Mouse (Mus musculus): ENCODE measurements around the gene Slc35b2.
A peak's percentile ranks its signal among the peaks of the same experiment; 100 is the strongest.

Slc35b2 gene

DNA sequence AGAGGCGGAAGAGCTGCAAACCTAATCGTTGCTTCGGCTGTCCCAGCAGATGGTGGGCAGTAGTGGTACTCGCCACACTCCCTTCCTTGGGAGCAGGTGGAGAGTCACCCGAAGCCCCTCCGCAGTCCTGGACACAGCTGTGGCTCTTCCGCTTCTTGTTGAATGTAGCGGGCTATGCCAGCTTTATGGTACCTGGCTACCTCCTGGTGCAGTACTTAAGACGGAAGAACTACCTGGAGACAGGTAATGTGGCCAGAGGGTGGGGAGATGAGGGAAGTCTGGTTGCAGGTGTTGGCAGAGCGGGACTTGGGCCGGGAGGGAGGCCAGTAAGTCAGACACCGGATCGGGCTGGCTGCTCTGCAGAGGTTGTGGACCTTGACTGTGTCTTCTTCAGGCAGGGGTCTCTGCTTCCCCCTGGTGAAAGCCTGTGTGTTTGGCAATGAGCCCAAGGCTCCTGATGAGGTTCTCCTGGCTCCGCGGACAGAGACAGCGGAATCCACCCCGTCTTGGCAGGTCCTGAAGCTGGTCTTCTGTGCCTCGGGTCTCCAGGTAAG lies 934 bp downstream of the Slc35b2 start:
- no peak for DNase-seq (ENCODE audit: low read depth, low spot score)

DNA sequence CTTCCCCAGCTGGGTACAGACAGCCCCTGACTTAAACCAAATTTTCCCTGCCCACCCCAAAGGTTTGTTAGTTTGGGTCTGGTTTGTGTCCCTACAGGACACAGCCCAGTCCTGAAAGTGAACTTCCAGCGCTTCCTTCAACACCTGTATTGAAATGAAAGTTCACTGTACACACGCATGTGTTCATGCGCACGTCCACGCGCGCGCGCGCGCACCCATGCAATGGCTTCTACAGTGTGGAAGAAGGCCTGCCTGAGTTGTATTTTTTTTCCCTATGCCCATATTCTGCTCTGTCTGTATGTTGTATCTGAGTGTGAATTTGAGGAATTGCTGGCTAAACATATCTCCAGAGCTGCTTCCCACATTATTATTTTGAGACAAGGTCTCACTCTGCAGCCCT lies 1.4 kb downstream of the Slc35b2 start:
- no peak for DNase-seq (ENCODE audit: low read depth, low spot score)

DNA sequence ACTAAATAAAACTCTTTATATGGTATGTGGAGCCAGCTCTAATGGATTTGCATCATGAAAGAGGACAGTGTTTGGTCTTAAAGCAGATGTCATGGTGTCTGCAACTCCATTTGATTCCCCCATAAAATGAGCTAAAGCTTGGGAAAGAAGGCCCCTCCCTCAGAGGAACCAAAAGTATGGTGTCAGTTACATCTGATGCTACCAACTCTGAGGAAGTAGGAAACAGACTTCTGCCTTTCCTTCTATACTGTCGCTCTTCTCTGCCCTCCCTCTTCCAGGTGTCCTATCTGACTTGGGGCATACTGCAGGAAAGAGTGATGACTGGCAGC lies 2.3 kb downstream of the Slc35b2 start:
- DNase-seq (ENCODE audit: low read depth, low spot score): no peak

DNA sequence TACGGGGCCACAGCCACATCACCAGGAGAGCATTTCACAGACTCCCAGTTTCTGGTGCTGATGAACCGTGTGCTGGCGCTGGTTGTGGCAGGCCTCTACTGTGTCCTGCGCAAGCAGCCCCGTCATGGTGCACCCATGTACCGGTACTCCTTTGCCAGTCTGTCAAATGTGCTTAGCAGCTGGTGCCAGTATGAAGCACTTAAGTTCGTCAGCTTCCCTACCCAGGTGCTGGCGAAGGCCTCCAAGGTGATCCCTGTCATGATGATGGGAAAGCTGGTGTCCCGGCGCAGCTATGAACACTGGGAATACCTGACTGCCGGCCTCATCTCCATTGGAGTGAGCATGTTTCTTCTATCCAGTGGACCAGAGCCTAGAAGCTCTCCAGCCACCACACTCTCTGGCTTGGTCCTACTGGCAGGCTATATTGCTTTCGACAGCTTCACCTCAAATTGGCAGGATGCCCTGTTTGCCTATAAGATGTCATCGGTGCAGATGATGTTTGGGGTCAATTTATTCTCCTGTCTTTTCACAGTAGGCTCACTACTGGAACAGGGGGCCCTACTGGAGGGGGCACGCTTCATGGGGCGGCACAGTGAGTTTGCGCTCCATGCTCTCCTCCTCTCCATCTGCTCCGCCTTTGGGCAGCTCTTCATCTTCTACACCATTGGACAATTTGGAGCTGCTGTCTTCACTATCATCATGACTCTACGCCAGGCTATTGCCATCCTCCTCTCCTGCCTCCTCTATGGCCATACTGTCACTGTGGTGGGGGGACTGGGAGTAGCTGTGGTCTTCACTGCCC lies 2.9 kb downstream of the Slc35b2 start:
- no peak for DNase-seq (ENCODE audit: low read depth, low spot score)

DNA sequence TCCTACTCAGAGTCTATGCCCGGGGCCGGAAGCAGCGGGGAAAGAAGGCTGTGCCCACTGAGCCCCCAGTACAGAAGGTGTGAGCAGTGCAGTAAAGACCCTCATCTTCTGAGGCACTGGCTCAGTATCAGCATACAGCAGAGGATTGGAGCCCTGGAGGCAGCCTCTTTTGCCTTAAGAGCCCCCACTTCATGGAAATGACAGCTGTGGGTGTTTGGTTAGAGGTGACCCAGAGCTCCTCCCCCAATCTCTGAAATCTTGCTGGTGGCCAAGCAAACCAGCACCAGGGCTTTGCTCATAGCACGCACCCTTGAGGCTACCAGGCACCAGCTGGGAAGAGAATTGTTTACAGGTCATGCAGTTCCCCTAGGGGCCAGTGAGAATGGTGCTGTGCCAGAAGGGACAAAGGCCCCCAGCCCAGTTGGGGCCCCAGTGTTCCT lies 3.5 kb downstream of the Slc35b2 start:
- DNase-seq (ENCODE audit: low read depth, low spot score): no peak

DNA sequence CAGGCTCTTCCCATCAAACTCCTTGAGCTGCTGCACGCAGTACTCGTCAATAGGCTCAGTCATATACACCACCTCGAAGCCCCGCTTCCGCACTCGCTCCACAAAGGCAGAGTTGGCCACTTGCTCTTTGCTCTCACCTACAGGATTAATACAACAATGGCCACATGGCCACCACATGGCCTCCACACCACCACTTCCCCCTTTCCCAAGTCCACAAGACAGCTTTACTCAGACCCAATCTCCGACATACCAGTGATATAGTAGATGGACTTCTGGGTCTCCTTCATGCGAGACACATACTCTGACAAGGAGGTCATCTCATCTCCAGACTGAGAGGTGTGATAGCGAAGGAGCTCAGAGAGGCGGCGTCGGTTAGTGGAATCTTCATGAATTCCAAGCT lies 5.3 kb downstream of the Slc35b2 start:
- DNase-seq (ENCODE audit: low read depth, low spot score): no peak

DNA sequence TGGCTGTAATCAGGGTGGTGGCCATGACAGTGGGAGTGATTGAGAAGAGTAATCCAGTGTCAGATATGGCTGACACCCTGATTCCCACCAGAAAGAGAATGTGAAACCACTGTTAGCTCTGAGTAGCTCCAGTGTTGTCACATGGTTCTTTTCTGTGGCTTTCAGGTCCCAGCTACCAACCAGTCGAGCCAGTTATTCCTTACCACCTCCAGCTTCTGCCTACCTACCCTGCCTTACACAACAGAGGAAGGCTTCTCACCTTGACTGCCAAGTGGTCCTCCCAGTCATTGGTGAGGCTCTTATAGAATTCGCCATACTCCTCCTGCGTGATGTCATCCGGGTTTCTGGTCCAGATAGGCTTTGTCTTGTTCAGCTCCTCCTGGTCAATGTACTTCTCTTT lies 6.3 kb downstream of the Slc35b2 start:
- DNase-seq (ENCODE audit: low read depth, low spot score): no peak

DNA sequence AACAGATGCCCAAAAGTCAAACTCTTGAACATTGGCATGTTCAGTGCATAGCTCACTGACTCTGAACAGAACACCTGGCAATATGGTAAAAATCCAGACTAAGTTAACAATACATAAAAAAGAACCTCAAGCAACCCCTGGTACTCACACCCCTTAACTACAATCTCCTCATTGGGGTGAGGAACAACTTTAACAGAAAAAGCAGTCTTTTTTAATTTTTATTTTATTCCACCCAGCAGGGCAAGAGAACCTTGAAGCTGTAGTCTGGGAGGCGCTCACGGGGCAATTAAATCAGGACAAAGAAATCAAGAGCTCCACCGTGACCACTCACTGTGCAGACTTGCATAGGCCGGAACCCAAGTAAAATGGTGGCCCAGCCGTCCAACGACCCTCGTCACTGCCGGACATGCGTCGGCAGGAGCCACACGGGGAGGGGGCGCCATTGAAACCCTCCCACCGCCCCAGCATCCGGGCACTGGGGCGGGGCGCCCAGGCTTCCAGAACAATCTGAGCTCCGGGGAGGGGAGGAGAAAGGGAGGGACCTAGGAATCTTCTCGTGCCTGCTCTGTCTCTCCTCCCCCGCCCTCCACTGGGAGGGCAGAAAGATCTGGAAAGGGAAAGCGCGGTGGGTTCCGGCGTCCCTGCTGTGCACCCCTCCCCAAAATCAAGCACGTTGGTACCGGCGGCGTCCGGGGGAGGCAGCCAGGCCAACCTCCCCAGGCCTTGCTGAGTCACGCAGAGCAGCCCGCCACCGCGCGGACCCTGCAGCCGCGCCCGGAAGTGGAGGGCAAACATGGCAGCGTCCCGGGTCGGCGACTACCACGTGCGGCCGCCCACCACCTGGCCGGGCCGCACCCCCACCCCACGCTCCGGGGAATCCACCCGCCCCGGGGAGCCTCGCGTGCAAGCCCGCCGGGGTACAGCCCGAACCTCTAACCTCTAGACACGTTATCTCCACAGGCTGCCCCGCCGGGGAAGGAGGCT lies 8.7 kb downstream of the Slc35b2 start:
- DNase-seq (ENCODE audit: low read depth, low spot score): peak; percentile 83

DNA sequence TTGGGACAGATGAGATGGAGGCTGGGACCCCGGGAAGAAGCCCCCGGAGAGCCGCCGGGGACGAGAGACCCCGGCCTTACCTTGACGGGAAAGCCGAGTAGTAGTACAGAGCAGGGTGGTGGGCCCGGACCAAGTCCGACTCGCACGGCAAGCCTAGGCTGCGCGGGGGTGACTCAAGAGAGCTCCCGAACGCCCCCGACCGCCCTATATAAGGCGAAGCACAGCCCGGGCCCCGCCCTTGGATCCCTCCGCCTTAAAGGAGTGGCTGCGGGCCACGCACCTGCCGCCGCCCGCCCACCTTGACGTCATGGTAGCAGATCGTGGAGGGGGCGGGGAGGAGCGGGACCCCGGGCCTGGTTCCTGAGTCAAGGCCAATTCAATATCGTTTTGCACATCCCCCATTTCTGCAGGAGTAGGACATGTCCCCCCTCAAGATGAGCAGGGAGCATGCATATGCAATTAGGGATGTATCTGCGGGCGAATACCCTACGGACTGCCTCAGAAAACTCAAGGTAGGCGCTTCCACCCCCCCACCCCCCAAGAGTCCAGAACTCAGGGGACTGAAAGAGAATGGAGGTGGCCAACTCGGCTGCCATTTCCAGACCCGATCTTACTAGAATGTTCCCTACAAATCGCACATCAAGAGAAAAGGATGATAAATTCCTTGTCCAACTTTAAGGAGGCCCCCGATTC lies 9.6 kb downstream of the Slc35b2 start, which contains the start of gene Hsp90ab1:
TSS of gene Hsp90ab1 (minus strand) at position 185 of the 693 bp plus-strand sequence.
- DNase-seq (ENCODE audit: low read depth, low spot score): peak; percentile 96

DNA sequence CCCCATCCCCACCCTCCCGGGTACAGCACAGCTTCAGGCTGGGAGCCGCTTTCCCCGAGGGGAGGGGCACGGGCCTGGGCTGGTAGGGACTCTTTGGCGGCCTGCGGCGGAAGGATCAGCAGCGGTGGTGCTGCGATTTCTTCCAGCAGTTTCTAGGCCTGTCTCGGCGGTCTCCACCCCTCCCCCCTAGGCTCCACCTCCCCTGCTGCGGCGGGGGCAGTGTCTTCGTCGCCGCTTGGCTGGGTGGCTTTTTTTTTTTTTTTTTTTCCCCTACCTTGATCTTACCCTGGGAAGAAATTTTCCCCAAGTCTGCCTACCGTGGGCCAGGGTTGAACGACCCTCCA lies 10.1 kb downstream of the Slc35b2 start:
- DNase-seq (ENCODE audit: low read depth, low spot score): peak; percentile 95

DNA sequence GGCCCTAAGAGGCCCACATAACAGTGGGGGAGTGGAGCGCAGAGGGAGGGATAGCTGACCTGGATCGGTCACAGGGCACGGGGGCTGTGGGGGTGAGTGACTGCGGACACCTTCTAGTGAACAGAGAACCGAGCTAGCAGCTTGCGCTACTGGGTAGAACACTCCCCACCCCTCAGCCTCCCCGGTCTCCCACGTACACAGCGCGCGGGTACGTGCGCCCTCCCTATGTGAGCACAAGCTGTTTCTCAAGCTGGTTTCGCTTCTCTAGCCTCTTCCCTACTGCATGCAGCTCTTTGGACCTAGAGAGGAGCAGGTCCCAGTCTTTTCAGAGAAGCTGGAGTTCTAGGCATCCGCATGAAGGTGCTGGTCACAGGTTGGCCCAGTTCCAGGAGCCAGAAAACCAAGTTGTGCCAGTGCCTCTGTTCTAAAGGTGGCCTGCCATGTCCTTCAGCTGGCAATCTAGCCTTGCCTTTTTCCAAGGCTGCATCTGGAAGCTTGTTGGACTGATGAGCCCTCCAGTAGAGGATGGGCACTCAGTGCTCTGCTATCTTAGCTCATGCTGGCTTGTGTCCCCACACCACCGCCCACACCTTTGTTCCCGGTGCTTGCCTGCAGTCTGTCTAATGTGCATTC lies 10.6 kb downstream of the Slc35b2 start:
- DNase-seq (ENCODE audit: low read depth, low spot score): no peak

DNA sequence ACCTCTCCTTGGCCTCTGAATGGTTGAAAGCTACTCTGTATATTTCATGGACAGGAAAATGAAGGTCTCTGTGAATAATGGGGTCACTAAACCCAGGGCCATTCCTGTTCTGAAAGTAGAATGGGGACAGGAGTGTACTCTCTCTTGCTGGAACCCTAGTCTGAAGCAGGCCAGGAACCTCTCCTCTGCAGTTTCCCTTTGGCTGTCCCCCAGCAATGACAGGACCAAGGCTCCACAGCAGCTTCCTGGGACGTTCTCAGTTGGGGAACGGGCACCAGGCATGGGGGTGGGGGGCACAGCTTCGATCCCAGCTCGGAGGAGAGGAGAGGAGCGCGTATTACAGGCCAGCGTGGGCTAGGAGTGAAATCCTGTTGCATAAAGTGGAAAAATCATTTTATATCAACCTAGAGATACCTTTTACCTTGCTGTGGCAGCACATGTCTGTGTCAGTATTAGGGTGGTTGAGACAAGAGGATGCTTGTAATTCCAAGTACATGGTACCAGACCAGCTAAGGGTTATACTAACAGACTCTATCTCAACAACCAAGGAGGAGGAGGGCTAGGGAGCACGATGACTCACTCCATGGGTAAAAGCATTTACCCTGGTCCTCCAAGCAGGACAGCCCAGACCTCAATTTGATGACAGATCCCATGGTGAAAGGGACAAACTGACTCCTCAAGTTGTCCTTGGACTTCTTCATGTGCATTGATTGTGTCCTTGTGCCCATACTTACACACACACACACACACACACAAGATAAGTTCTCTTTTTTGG lies 11.6 kb downstream of the Slc35b2 start:
- DNase-seq (ENCODE audit: low read depth, low spot score): no peak

DNA sequence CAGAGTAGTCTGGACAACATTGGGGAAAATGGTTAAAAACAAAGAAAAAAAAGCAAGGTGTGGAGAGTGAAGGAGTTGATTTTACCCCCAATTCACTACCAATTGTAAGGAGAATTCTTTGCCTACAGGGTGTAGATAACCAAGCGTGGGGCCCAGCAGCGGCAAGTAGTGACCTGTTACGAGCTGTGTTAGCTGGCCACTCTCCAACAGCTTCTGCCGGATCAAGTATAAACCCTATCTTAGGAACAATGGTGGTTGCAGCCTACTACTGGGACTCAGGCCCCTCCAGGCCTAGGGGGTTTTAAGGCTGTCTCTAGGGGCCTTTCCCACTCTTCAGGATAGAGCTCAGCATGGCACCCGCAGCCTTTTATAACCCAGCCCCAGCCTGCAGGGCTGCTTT lies 14.6 kb downstream of the Slc35b2 start:
- DNase-seq (ENCODE audit: low read depth, low spot score): no peak

DNA sequence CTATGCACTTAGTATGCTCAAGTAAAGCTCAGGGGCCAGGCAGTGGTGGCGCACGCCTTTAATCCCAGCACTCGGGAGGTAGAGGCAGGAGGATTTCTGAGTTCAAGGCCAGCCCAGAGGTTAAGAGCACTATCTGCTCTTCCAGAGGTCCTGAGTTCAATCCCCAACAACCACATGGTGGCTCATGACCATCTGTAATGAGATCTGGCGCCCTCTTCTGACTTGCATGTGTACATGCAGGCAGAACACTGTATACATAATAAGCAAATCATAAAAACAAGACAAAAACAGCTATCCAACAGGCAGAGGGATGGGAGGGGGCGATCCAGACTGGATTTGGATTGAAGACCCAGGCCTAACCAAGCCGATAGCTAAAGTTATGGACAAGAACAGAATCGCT lies 15.2 kb downstream of the Slc35b2 start:
- no peak for DNase-seq (ENCODE audit: low read depth, low spot score)

DNA sequence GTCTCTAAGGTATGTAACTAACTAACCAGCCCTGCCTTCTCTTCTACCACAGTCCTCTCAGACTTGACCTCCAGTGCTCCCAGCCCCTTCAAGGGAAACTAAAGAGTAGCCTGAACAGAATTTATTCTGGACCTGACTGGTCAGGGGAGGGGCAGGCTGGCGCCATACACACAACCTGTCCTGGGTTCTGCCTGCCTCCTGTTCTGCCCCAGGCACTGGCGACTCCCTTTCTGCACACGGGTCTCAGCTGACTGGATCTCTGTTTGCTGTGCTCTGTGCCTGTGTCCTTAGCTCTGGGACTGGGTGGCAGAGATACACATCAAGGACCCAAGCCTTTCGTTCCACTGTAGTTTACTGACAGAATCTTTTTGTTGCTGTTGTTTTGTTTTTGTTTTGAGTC lies 15.9 kb downstream of the Slc35b2 start:
- DNase-seq (ENCODE audit: low read depth, low spot score): no peak

DNA sequence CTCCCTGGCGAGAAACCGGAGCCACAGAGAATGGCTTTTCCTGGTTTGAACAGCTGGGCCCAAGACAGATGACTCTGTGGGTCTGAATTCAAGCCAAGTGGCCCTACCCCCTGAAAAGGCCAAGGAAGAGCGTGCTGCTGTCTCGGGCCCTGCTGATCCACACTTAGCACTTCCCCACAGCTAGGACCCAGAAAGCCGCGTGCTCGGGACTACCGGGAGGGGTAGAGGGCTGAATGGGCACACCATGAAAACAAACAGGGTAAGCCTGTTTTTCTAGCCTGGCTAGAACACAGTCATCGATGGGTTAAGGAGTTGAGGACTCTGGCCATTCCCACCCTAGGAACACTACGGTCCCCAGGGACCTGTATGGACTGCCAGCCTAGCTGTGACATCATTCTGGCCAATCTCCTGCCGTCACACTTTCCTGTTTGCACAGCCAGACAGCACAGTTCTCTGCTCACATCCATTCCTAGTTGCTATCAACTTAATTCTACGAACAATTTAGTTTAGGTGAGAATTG lies 17.3 kb downstream of the Slc35b2 start:
- DNase-seq (ENCODE audit: low read depth, low spot score): no peak

DNA sequence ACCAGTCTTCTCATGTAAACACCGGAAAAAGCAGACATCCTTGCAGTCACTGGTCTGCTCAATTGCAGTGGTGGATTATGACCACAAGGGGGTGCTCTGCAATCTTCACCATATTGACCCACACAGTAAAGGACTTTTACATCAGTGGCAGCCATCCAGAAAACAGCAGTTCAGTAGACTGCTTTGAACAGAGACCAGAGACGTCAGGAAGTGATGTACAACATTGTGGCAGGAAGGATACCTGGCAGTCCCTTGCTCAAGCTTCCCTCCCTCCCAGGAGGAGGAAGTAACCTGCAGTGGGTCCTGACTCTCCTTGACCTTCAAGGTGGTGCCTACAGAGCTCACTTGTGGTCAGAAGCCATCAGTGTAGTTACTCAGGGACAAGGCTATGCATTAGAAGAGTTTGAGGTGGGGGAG lies 17.9 kb downstream of the Slc35b2 start:
- peak; percentile 76 for DNase-seq (ENCODE audit: low read depth, low spot score)

DNA sequence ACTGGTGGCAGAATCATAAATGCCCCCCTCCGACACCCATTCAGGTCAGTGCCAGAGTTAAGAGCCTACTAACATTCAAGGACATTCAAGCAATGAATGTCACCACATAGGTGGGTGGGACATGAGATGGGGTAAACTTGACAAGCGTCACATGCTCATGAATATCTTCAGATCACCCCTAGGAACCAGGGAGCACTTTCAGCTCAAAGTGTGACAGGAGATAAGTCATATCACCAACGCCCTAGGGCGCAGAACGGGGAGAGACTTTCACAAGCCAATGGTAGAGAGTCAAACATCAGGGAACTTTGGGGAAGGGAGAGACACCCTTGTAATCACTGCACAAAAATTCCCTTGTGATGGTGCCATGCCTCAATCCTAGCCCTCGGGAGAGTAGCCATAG lies 18.5 kb downstream of the Slc35b2 start:
- DNase-seq (ENCODE audit: low read depth, low spot score): no peak

DNA sequence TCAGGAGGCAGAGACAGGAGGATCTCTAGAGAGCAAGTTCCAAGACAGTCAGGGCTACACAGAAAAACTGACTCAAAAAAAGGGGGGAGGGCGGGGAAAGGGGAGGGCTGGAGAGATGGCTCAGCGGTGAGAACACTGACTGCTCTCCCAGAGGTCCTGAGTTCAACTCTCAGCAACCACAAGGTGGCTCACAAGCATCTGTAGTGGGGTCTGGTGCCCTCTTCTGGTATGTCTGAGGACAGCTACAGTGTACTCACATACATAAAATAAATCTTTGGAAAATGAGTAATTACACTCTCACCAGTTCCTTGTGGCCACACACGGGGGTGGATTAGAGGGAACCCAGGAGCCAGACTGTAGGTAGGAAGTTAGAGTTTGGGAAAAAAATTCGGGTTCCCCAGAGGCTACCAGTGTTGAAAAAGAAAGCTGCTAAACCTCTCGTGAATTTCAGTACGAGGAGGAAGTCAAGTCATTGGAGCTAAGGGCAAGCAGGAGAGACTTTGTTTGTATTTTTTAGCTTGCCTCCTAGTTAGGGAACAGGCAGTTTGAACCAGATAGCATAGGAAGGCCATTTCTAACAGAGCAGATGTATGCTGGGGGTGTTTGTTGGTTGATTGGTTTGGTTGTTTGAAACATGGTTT lies 19.2 kb downstream of the Slc35b2 start:
- no peak for DNase-seq (ENCODE audit: low read depth, low spot score)
